Mouse (Mus musculus) fibroblast of lung, adult 2 months (primary cell): Measurements from ENCODE around the gene Aqp3.
A peak's percentile ranks its signal among the peaks of the same experiment; 100 is the strongest.
"Not testable (repeated sequence)": the region's sequence is repeated elsewhere in the genome, so short reads cannot be mapped to it uniquely, and the experiment has no call there.

ENCODE experiments used
- DNase-seq: peaks from one replicate; pipeline ENCODE4 v3.0.0-alpha.2; 2011; ENCODE audit warnings: low read depth

Gene Aqp3

GRCm38 (mm10) chr4:41102901-41103300 lies 4.9 kb upstream of the Aqp3 start:
- peak; percentile 63 for DNase-seq

DNA sequence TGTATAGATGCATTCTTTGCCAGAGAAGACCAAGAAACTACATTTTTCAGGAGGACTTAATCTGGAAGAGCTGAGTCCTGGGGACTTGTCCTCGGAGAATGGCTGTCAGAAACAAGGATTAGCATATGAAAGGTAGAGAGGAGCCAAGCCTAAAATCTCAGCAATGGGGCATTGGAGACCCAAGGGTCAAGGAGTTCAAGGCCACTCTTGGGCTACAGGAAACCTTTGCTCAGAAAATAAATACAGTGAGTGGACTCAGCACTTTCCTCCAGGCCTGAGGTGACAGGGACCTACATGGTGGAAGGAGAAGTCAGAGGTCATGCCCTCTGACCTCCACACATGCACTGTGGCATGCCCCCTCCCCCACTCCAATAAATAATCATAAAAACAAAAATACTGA lies 3.0 kb upstream of the Aqp3 start:
- no peak for DNase-seq

DNA sequence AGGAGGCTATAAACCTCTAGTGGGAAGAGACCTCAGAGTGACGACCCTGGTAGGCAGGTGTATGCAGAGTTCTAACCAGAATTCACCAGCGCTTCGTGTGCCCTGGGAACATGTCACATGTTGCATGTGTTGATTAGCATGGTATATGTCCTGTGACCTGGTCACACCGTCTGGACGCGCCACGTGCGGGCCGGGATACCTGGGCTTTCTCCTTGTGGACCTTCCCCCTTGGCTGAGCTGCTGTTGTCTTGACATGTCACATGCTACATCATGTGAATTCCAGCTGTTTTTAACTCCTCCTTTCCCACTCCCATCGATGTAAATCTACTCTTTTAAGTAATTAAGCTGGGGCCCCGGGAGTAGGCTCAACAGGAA lies 581 bp upstream of the Aqp3 start:
- no peak for DNase-seq

- no peak for DNase-seq
Measured at GRCm38 (mm10) chr4:41097381-41097780, 602 bp downstream of the Aqp3 start.

DNA sequence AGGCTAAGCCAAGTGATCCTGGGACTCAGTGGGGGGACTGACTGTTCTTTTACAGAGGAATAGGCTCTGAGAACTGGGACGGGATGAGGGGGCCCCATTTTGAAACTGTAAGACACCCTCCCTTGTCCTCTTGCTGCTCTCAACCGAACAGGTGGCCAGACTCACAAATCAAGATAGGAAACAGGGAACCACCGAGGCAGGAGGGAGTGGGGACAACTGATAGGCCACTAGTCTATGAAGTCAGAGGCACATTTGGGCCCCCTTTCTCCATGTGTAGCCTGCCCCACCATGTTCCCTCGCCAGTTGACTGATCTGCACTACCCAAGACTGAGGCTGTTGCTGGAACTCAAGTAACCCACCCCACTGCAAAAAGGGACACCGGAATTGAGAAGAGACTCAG lies 1.2 kb downstream of the Aqp3 start:
- no peak for DNase-seq

GRCm38 (mm10) chr4:41096169-41096568 lies 1.8 kb downstream of the Aqp3 start:
- DNase-seq, result no peak

- peak; percentile 22 for DNase-seq
Measured at GRCm38 (mm10) chr4:41094361-41094760, 3.6 kb downstream of the Aqp3 start.

DNA sequence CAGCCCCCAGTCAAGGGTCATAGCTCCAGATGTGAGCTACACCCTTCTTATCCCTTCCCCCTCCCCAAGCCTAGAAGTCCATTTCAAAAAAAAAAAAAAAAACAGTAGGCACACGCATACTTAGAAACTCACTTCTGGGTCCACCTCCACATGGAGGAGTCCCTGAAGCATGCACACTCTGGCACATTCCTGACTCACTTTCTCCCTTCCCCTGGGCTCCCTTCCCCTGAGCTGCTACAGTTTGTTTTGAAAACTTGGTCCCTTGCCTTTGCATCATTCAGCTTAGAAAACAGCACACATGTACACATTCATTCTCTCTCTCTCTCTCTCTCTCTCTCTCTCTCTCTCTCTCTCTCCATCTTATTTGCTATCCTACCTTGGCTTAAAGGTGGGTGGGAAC lies 5.0 kb downstream of the Aqp3 start:
- no peak for DNase-seq

- DNase-seq, result no peak
Measured at GRCm38 (mm10) chr4:41091391-41091790, 6.6 kb downstream of the Aqp3 start.

- DNase-seq, result no peak
Measured at GRCm38 (mm10) chr4:41089705-41090104, 8.3 kb downstream of the Aqp3 start.

DNA sequence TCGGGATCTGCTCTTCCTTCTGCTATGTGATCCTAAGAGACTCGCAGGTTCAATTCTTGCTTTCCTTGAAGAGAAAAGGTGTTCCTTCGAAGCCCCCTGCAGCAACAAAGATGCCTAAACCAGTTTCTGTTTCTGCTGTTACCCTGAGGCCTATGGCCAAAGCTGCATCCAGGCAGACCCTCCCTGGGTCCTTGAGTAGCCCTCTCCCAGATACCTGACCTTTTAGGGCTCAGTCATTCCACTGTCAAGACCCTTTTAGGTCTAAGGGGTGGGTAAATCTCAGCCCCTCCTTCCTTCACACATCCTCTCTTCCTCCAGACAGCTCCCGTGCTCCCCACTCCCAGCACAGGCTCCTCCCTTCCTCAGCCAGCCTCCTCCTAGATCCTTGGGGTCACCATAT lies 8.8 kb downstream of the Aqp3 start:
- no peak for DNase-seq

- no peak for DNase-seq
Measured at GRCm38 (mm10) chr4:41087459-41088298, 10.3 kb downstream of the Aqp3 start.

- DNase-seq, result no peak
Measured at GRCm38 (mm10) chr4:41086947-41087346, 11.0 kb downstream of the Aqp3 start.

GRCm38 (mm10) chr4:41084819-41085218 lies 13.2 kb downstream of the Aqp3 start:
- DNase-seq, result no peak

- not testable (repeated sequence) for DNase-seq
Measured at GRCm38 (mm10) chr4:41082803-41083202, 15.2 kb downstream of the Aqp3 start.

- DNase-seq, result no peak
Measured at GRCm38 (mm10) chr4:41081733-41082132, 16.2 kb downstream of the Aqp3 start.

GRCm38 (mm10) chr4:41078726-41079125 lies 19.3 kb downstream of the Aqp3 start:
- DNase-seq, result no peak

- no peak for DNase-seq
Measured at GRCm38 (mm10) chr4:41074461-41074860, 23.5 kb downstream of the Aqp3 start.

GRCm38 (mm10) chr4:41073008-41073817 lies 24.8 kb downstream of the Aqp3 start:
- DNase-seq, result no peak

DNA sequence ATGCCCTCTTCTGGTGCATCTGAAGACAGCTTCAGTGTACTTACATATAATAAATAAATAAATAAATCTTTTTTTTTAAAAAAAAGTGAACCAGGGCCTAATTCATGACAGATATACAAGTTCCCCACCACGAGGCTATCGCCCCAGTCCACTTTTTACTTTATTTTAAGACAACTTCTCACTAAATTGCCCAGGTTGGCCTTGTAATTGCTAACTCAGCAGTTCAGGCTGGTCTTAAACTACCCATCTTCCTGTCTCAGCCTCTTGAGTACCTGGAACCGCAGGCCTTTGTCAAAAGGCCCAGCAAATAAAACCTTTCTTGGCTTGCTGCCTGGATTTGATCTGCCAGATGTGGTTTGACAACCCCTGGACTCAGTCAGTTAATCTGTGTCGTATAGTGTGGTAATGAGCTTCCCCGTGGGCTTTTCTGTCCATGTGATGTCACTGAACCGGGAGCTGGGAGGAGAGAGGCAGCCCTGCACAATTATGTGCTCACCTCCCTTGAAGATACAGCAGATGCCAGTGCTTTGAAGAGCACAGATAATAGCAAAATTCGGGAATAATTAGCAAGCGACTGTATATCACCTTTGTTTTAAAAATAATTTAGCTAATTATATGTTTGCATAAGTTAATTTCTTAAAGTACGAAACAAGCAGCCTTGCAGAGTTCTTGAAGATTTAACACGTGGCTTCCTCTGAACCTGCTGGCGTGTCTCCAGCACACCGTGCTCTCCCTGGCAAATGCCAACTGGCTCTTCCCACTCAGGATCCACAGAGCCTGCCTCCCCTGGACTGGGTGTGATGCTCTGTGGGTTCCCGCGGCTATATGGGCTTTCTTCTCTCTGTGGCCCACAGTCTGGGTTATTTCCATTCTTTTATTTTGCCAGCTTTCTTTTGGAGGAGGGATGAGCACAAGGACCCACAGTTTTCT lies 26.2 kb downstream of the Aqp3 start:
- no peak for DNase-seq

DNA sequence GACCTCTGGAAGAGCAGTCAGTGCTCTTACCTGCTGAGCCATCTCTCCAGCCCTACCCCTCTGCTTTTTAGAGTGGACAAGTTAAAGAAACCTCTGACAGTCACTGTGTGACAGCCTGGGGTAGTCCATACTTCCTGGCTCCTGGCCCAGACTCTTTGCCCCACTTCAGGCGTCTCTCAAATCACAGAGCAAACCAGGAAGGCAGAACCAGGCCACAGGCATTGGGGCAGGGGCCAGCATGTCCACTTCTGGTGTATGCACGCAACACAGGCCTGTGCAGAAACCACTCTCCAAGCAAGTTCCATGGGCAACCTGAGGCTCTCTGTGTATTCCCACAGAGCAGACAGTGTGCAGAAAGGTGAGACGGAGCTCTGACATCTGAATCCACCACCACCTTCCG lies 32.8 kb downstream of the Aqp3 start:
- DNase-seq, result no peak
